Mouse (Mus musculus) heart, postnatal 0 days (tissue): ENCODE measurements at regions not wholly inside any gene's neighbourhood (a gene's known extent, or its start where the extent isn't known, plus 50 kb on each side); places are given as distances from the start of the nearest gene placed in this dataset.

Experiments used
- ATAC-seq: fragments of 200-750 bp; cut with Nextera tagmentation; 2 replicates; pipeline ENCODE4 v1.8.0; 2017; ENCODE audit warnings: low read depth, moderate number of reproducible peaks, moderate library complexity; ENCODE audit not compliant: insufficient read depth
- DNase-seq: peaks from one replicate; pipeline ENCODE4 v3.0.0-alpha.2; 2016; ENCODE audit warnings: low spot score
- H3K27ac ChIP-seq: fragments of 300-500 bp; sonication (generic); 2 replicates; pipeline ENCODE4 v1.5.1; 2014; ENCODE audit warnings: low read depth, mild to moderate bottlenecking
- H3K27me3 ChIP-seq: fragments of 300-500 bp; sonication (generic); 2 replicates; pipeline ENCODE4 v1.6.1; 2014; ENCODE audit warnings: low read length, mixed read lengths; ENCODE audit not compliant: control insufficient read depth, insufficient read depth
- H3K36me3 ChIP-seq: fragments of 300-500 bp; sonication (generic); replicated peaks from 2 replicates; pipeline ENCODE4 v1.6.1; 2014; ENCODE audit warnings: low read length, mixed read lengths; ENCODE audit not compliant: control insufficient read depth, insufficient read depth
- H3K4me1 ChIP-seq: fragments of 300-500 bp; sonication (generic); 2 replicates; pipeline ENCODE4 v1.6.1; 2014; ENCODE audit warnings: antibody characterized with exemption; ENCODE audit not compliant: control insufficient read depth, insufficient read depth
- H3K4me2 ChIP-seq: fragments of 300-500 bp; sonication (generic); 2 replicates; pipeline ENCODE4 v1.6.1; 2014; ENCODE audit warnings: low read depth, mild to moderate bottlenecking, low read length, moderate library complexity
- H3K4me3 ChIP-seq: fragments of 300-500 bp; sonication (generic); 2 replicates; pipeline ENCODE4 v1.5.1; 2014; ENCODE audit warnings: low read depth, low read length
- H3K9ac ChIP-seq: fragments of 300-500 bp; sonication (generic); replicated peaks from 2 replicates; pipeline ENCODE4 v1.6.1; 2014; ENCODE audit warnings: low read depth, low read length, mixed read lengths
- H3K9me3 ChIP-seq: fragments of 300-500 bp; sonication (generic); replicated peaks from 2 replicates; pipeline ENCODE4 v1.6.1; 2016; ENCODE audit warnings: low read length; ENCODE audit not compliant: control insufficient read depth
- CTCF ChIP-seq: IDR thresholded peaks from 2 replicates; pipeline ENCODE4 v1.5.1; 2016; ENCODE audit warnings: antibody characterized with exemption, control low read depth, low read depth
- EP300 ChIP-seq: IDR thresholded peaks from 2 replicates; pipeline ENCODE4 v1.6.1; 2016; ENCODE audit warnings: antibody characterized with exemption, low read depth
- WGBS: fragments of 180-500 bp; shearing (Covaris S2); extraction: QIAGEN DNeasy Blood & Tissue Kit; methylation state at CpG from one replicate; pipeline ENCODE4 v1.1.7; 2014; 5-methylcytosine and 5-hydroxymethylcytosine counted together

DNA sequence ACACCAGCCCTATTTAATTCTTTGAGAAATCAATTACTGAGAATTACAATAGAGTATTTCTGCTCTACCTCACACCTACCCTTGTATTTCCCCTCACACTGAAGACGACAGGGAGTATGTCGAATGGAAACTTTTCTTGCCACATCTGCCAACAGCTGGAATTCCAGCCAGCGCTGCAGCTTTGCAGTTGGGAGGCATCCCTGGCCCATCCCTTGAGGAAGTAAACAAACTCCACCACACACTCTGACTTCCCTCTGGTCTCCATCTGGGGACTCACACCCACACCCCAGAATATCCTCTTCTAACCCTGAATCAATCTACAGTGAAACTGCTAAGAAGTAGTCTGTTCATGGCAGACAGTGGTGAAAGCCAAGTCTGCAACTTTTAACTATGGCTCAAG, 630.9 kb downstream of the Gm826 start:
- no peaks in the 10 kb centered on the region for H3K9me3 ChIP-seq
- WGBS: 53% methylated on average over 3 of the region's 3 CpGs
- H3K9ac ChIP-seq: no peak overlapping the region
- no peak overlapping the region for H3K4me3 ChIP-seq
- no peak for TF ChIP-seq EP300
- TF ChIP-seq CTCF: no peak
- no peak overlapping the region for H3K4me2 ChIP-seq
- H3K36me3 ChIP-seq: no peaks in the 10 kb centered on the region
- no peaks in the 10 kb centered on the region for H3K4me1 ChIP-seq
- H3K27ac ChIP-seq: no peak overlapping the region
- ATAC-seq (no peak), DNase-seq (no peak)
- no peaks in the 10 kb centered on the region for H3K27me3 ChIP-seq

GRCm38 (mm10) chr2:159708141-159708540, 625.8 kb downstream of the Gm826 start:
- DNase-seq: peak; percentile 9
- Histone ChIP-seq H3K4me2 (no peak overlapping the region), H3K4me3 (no peak overlapping the region), H3K27me3 (no peaks in the 10 kb centered on the region), H3K9ac (no peak overlapping the region), H3K36me3 (no peaks in the 10 kb centered on the region), H3K9me3 (no peaks in the 10 kb centered on the region), H3K27ac (no peak overlapping the region), H3K4me1 (no peaks in the 10 kb centered on the region)
- 69% methylated on average over 2 of the region's 2 CpGs for WGBS
- ATAC-seq: no peak
- TF ChIP-seq CTCF (no peak), EP300 (no peak)

GRCm38 (mm10) chr2:159714633-159715032, 619.3 kb downstream of the Gm826 start:
- ATAC-seq (no peak), DNase-seq (no peak)
- Histone ChIP-seq H3K4me3 (no peak overlapping the region), H3K27ac (no peak overlapping the region), H3K4me1 (no peaks in the 10 kb centered on the region), H3K9ac (no peak overlapping the region), H3K27me3 (no peaks in the 10 kb centered on the region), H3K36me3 (no peaks in the 10 kb centered on the region), H3K9me3 (no peaks in the 10 kb centered on the region), H3K4me2 (no peak overlapping the region)
- WGBS: 56% methylated on average over 3 of the region's 3 CpGs
- no peak for TF ChIP-seq EP300
- TF ChIP-seq CTCF: no peak

GRCm38 (mm10) chr2:159718738-159719137, 615.2 kb downstream of the Gm826 start:
- ATAC-seq (no peak), DNase-seq (no peak)
- Histone ChIP-seq H3K27me3 (no peaks in the 10 kb centered on the region), H3K4me2 (no peak overlapping the region), H3K9ac (no peak overlapping the region), H3K4me3 (no peak overlapping the region), H3K4me1 (no peaks in the 10 kb centered on the region), H3K27ac (no peak overlapping the region), H3K9me3 (no peaks in the 10 kb centered on the region), H3K36me3 (no peaks in the 10 kb centered on the region)
- 54% methylated on average over 2 of the region's 2 CpGs for WGBS
- no peak for TF ChIP-seq CTCF
- no peak for TF ChIP-seq EP300

- Histone ChIP-seq H3K36me3 (no peaks in the 10 kb centered on the region), H3K27me3 (no peaks in the 10 kb centered on the region), H3K4me1 (no peaks in the 10 kb centered on the region), H3K4me3 (no peak overlapping the region), H3K9ac (no peak overlapping the region), H3K4me2 (no peak overlapping the region), H3K9me3 (no peaks in the 10 kb centered on the region), H3K27ac (no peak overlapping the region)
- ATAC-seq (no peak), DNase-seq (no peak)
- 60% methylated on average over 7 of the region's 7 CpGs for WGBS
- TF ChIP-seq EP300: no peak
- no peak for TF ChIP-seq CTCF
Measured at GRCm38 (mm10) chr2:159725158-159726076, 608.5 kb downstream of the Gm826 start.
